Mouse (Mus musculus) megakaryocyte-erythroid progenitor cell, adult 5-6 weeks (primary cell): ENCODE results near the gene Lysmd4. TPM values are rescaled to one million over a fixed set of nuclear protein-coding genes. Genes with fewer than 3 reads are reported as not detected.

Experiments used
- ATAC-seq: replicated peaks from 2 replicates; pipeline ENCODE4 v1.8.0; 2016; ENCODE audit warnings: mild to moderate bottlenecking, inconsistent platforms; ENCODE audit not compliant: severe bottlenecking, poor library complexity, low FRiP score, low TSS enrichment
- total RNA-seq, 2 experiments: library from RNA; stranded (forward) in 1 of 2; stranded (reverse) in 1 of 2; fragments of 200-1000, 215-1000 nt in 1 of 2; fragments of >200 nt in 1 of 2; fragmentation: Nextera tagmentation in 1 of 2; gene quantifications; 2 replicates each; pipeline ENCODE4 v1.2.3; 2014 to 2017

The Lysmd4 gene
- 4.8 TPM in 2 replicates for total RNA-seq (2014; fragmentation: Nextera tagmentation)
- 1.7 and 4.3 TPM in 2 replicates for total RNA-seq (2017)

GRCm38 (mm10) chr7:67222220-67222862 lies at the start of gene Lysmd4:
TSS of gene Lysmd4 (plus strand) at chr7:67222544.
- peak; percentile 98 for ATAC-seq

GRCm38 (mm10) chr7:67173522-67174195 lies 48.7 kb upstream of the Lysmd4 start:
- no peak for ATAC-seq

GRCm38 (mm10) chr7:67183786-67184185 lies 38.6 kb upstream of the Lysmd4 start:
- no peak for ATAC-seq

GRCm38 (mm10) chr7:67199412-67199811 lies 22.9 kb upstream of the Lysmd4 start:
- peak; percentile 80 for ATAC-seq

- ATAC-seq, result no peak
These were observed 18.7 kb upstream of the Lysmd4 start for GRCm38 (mm10) chr7:67203625-67204024.

GRCm38 (mm10) chr7:67205734-67206425 lies 16.5 kb upstream of the Lysmd4 start:
- no peak for ATAC-seq

- ATAC-seq, result no peak
These were observed 15.8 kb upstream of the Lysmd4 start for GRCm38 (mm10) chr7:67206496-67206895.

GRCm38 (mm10) chr7:67207701-67208100 lies 14.6 kb upstream of the Lysmd4 start:
- ATAC-seq, result no peak

GRCm38 (mm10) chr7:67208317-67208716 lies 14.0 kb upstream of the Lysmd4 start:
- no peak for ATAC-seq

GRCm38 (mm10) chr7:67210004-67210833 lies 12.1 kb upstream of the Lysmd4 start:
- ATAC-seq, result peak; percentile 81

GRCm38 (mm10) chr7:67211341-67211740 lies 11.0 kb upstream of the Lysmd4 start:
- no peak for ATAC-seq

- ATAC-seq, result no peak
These were observed 10.4 kb upstream of the Lysmd4 start for GRCm38 (mm10) chr7:67211971-67212370.

- ATAC-seq, result no peak
These were observed 8.8 kb upstream of the Lysmd4 start for GRCm38 (mm10) chr7:67213589-67213988.

- no peak for ATAC-seq
These were observed 6.0 kb upstream of the Lysmd4 start for GRCm38 (mm10) chr7:67216351-67216750.

- peak; percentile 77 for ATAC-seq
These were observed 5.3 kb upstream of the Lysmd4 start for GRCm38 (mm10) chr7:67217025-67217424.

- no peak for ATAC-seq
These were observed 3.7 kb downstream of the Lysmd4 start for GRCm38 (mm10) chr7:67225943-67226625.

- ATAC-seq, result no peak
These were observed 5.2 kb downstream of the Lysmd4 start for GRCm38 (mm10) chr7:67227538-67227937.

- no peak for ATAC-seq
These were observed 6.0 kb downstream of the Lysmd4 start for GRCm38 (mm10) chr7:67228390-67228789.
